ENCODE assay signal across 9 mouse cellular contexts in genomic region chr10:76732881-76733676, GRCm38 (mm10). TPM values are rescaled to one million over a fixed set of nuclear protein-coding genes. Genes with fewer than 3 reads are reported as not detected.
A peak's percentile ranks its signal among the peaks of the same experiment; 100 is the strongest.
DNase-seq lines count a peak whose midpoint lies in the region; ATAC-seq lines count a peak whose summit lies in the region.
"Had no signal": no experiment of that assay in that cellular context is flagged by ENCODE, and none has a peak within 500 bp of the region (broad histone marks: within the 10 kb centered on the region; RNA-seq: fewer than 3 reads in every experiment).

No protein-coding gene starts in this region.

- 0 out of 2 replicates have a peak overlapping the region, but pooled peaks have one; percentile 13 for H3K9ac ChIP-seq in hindbrain, embryonic 12.5 days

- H3K36me3 ChIP-seq in hindbrain, embryonic 12.5 days, result no peaks in the 10 kb centered on the region

- peak overlapping the region; percentile 34 for H3K4me2 ChIP-seq in hindbrain, embryonic 12.5 days (replicated peaks)

- peak overlapping the region; percentile 58 for H3K27ac ChIP-seq in hindbrain, embryonic 12.5 days

- peaks cover 28% of the 10 kb centered on the region for H3K4me1 ChIP-seq in hindbrain, embryonic 12.5 days

- H3K9me3 ChIP-seq in hindbrain, embryonic 12.5 days (replicated peaks), result no peaks in the 10 kb centered on the region

- no peak overlapping the region for H3K4me3 ChIP-seq in hindbrain, embryonic 12.5 days

- H3K27me3 ChIP-seq in hindbrain, embryonic 12.5 days, result 0 out of 2 replicates have a peak, but pooled peaks cover 5% of the 10 kb centered on the region

- peak; percentile 61 for ATAC-seq in hindbrain, embryonic 12.5 days (ENCODE audit: low FRiP score)

- WGBS in hindbrain, embryonic 12.5 days, result 12% methylated on average over 17 of the region's 17 CpGs

- DNase-seq in R1 (ENCODE audit: low read depth, low spot score), result peak; percentile 75
- DNase-seq in cerebellum, postnatal 10 days, result peak; percentile 87 to 90
- peak; percentile 47 to 67 for DNase-seq in frontal cortex, postnatal 25 days (ENCODE audit: low spot score in 2 of 2)
- DNase-seq in layer of hippocampus, postnatal 10 days (ENCODE audit: low spot score in 2 of 2), result peak; percentile 85 to 88
- peak; percentile 81 for DNase-seq in lung, postnatal 25 days (ENCODE audit: low spot score)
- peak; percentile 83 to 88 for DNase-seq in right cerebral cortex, postnatal 10 days (ENCODE audit: low spot score in 2 of 2)
- DNase-seq in natural killer cell, adult 2 months (ENCODE audit: low spot score in 2 of 2), result no peak

RNA-seq across cellular contexts. Expression of gene Col6a1, which starts 7.1 kb away (rescaled TPM):
- polyA plus RNA-seq in hindbrain, embryonic 12.5 days (2016; fragmentation: Nextera tagmentation; extraction: Ambion mirVana), result 43.6 and 62.6 TPM in 2 replicates
- total RNA-seq in layer of hippocampus, postnatal 10 days (2021), result 10 to 100 TPM; 38.0 to 38.9 TPM
- total RNA-seq: neutrophil, adult 5-6 weeks had no signal

Comparison
In these comparisons a context has a peak if more than half of its experiments do, and no peak if none do; other contexts are left out.
1. DNase-seq: peak in R1 (single experiment), cerebellum, postnatal 10 days (2 of 2), frontal cortex, postnatal 25 days (2 of 2), layer of hippocampus, postnatal 10 days (2 of 2), lung, postnatal 25 days (single experiment) and right cerebral cortex, postnatal 10 days (2 of 2); none in natural killer cell, adult 2 months (0 of 2).